Mouse (Mus musculus) left cerebral cortex, postnatal 36 days (tissue): ENCODE data around the gene Pde6c. TPM values are rescaled to one million over a fixed set of nuclear protein-coding genes. Genes with fewer than 3 reads are reported as not detected.
A peak's percentile ranks its signal among the peaks of the same experiment; 100 is the strongest.

Experiments used
- DNase-seq, 2 experiments: peaks; one replicate each; pipeline ENCODE4 v3.0.0; 2021 to 2022; ENCODE audit warnings: low spot score in 2 of 2, mixed read lengths in 1 of 2
- intact Hi-C: fragments of 180-260 bp; cut with DNase I; formaldehyde crosslinking; loops from one replicate; pipeline ENCODE4 v1.15.1; 2025
- total RNA-seq, 2 experiments: library from RNA; stranded (reverse); gene quantifications; 2 replicates each; pipeline ENCODE4 v1.2.3; 2021

Pde6c gene
- total RNA-seq, 2 experiments from 2014 or later = 0.48 TPM; not detected in 1

- intact Hi-C loops = no loop called here
These were observed 1.4 kb downstream of the Pde6c start for GRCm38 (mm10) chr19:38133986-38134385.

GRCm38 (mm10) chr19:38134806-38135205, 2.2 kb downstream of the Pde6c start:
- DNase-seq = no peak
- intact Hi-C loops = no loop called here

More at GRCm38 (mm10) chr19:38133986-38134385, 1.4 kb downstream of the Pde6c start:
- no peak for DNase-seq

DNA sequence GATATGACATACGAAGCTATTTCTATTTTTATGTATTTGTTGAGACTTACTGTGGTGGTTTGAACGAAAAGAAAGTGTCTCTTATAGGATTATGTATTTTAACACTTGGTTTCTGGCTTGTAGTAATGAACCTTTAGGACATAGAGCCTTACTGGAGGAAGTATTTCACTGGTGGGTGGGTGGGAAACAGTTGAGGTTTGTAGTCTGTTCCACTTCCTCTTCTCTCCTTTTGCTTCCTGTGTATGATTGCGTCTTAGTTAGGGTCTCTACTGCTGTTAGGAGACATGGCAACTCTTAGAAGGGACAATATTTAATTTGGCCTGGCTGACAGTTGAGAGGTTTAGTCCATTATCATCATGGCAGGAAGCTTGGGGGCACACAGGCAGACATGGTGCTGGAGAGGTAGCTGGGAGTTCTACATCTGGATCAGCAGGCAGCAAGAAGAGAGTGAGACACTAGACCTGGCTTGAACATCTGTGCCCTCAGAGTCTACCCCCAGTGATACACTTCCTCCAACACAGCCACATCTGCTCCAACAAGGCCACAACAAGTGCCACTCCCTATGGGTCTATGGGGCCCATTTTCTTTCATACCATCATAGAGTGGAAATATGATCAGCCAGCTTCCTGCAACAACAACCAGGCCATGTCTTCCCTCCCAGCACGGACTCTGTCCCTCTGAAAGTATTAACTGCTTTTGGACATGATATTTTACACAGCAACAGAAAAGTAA, 11.1 kb downstream of the Pde6c start:
- intact Hi-C loops = no loop called here

GRCm38 (mm10) chr19:38156243-38156642, 23.7 kb downstream of the Pde6c start:
- no peak for DNase-seq
- intact Hi-C loops = no loop called here

More for the DNA sequence above, 11.1 kb downstream of the Pde6c start:
- DNase-seq = no peak

DNA sequence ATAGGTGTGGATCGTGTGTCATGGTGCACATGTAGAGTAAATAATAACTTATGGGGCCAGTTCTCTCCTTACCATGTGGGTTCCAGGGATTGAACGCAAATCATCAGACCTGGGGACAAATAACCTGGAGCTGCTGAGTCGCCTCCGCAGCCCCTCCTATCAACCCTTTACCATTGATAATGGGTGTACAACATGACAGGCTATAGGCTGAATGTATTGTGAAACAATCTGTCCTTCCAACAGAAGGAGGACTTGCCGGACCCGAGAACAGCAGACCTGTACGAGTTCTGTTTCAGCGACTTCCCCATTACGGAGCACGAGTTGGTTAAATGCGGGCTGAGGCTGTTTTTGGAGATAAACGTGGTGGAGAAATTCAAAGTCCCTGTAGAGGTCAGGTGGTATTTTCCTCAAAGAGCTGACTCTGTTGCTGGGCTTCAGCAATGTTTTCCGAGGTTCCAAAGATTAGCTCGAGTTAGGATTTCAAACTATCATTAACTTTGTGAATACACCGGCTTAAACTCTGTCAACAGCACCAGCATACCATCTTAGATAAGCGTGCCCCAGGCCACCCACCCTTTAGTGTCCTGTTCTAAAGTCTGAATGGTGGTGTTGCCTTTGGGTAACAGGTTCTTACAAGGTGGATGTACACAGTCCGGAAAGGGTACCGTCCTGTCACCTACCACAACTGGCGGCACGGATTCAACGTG, 29.2 kb downstream of the Pde6c start:
- intact Hi-C loops = no loop called here
- DNase-seq = no peak

DNA sequence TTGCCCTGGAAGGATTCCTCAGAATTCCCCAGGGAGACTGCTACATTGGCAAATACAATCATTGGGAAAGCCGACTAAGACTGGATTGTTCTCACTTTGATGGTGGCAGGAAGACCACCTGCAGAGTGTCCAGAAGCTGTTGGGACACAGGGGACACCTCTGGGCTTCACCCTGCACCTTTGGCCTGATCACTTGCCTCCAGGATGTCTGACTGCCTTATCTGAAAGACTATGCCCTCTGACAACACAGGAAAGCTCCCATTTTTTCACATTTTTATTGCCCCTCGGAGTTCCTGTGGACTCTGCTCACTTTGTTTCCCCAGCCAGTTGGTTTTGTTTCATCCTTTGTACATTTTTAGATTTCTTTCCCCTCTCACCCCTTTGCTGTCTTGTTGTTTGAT, 32.1 kb downstream of the Pde6c start:
- intact Hi-C loops = no loop called here
- no peak for DNase-seq

DNA sequence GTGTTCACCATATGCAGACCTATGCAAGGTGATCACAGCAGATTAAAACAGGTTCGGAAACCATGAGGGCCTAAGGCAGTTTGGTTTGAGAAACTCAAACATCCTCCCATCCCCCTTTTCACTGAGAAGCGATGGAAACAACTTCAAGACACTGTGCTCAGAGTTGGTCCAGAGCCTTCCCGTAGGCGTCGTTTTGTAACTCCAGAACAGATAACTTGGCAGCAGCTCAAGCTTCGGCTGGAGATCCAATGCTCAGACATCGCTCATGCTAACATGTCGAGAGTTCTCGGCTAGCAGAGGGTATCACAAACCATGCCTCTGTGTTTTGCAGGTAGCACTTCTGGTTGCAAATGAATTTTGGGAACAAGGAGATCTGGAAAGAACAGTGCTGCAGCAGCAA, 47.1 kb downstream of the Pde6c start:
- no peak for DNase-seq
- intact Hi-C loops = no loop called here

GRCm38 (mm10) chr19:38186631-38187344, 54.2 kb downstream of the Pde6c start:
- DNase-seq = no peak
- intact Hi-C loops = no loop called here

DNA sequence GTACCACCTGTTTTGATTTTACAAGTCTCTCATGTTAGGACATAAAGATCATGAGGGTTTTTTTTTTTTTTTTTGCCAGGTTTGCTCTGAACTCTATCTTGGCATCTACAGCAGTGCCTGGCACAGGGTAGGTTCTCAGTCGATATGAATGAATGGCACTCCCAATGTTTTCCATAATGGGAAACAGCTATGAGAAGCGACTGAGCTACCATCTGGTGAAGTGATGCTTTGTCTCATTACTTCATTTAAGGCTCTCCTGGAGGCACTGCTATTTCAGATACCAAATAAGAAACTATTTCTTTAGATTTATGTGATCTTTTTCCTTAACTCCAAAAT, 54.7 kb downstream of the Pde6c start:
- intact Hi-C loops = no loop called here
- DNase-seq = no peak

- no peak for DNase-seq
- intact Hi-C loops = no loop called here
These were observed 58.0 kb downstream of the Pde6c start for GRCm38 (mm10) chr19:38190606-38191005.

- DNase-seq = no peak
- intact Hi-C loops = no loop called here
These were observed 58.9 kb downstream of the Pde6c start for GRCm38 (mm10) chr19:38191446-38191845.

- intact Hi-C loops = loop anchor here (5.0 kb wide), 2 partner anchors 108 to 238 kb away; no protein-coding TSS in a partner anchor
These were observed 62.7 kb downstream of the Pde6c start for GRCm38 (mm10) chr19:38195245-38195644.

GRCm38 (mm10) chr19:38198731-38199130, 66.2 kb downstream of the Pde6c start:
- intact Hi-C loops = loop anchor here (5.0 kb wide), 2 partner anchors 111 to 241 kb away; no protein-coding TSS in a partner anchor
- DNase-seq = no peak

More at GRCm38 (mm10) chr19:38195245-38195644, 62.7 kb downstream of the Pde6c start:
- no peak for DNase-seq

DNA sequence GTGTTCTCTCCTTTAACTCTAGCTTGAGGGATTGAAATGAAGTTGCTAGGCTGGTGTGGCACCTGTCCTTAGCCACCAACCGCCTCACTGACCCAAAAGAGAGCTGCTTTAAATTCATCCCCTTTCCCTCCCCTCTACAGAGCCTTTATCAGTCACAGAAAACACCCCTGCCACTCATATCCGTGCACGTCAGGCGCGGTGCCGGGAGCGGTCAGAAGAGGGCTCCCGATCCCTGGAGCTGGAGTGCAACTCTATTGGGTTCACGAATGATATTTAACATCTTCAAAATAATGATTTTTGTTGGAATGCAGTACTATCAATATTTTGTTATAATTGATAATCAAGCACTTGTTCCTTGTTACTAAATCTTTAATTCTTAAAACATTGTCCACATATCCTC, 74.1 kb downstream of the Pde6c start:
- intact Hi-C loops = loop anchor here (5.0 kb wide), 1 partner anchor 146 kb away; no protein-coding TSS in a partner anchor
- DNase-seq = no peak

DNA sequence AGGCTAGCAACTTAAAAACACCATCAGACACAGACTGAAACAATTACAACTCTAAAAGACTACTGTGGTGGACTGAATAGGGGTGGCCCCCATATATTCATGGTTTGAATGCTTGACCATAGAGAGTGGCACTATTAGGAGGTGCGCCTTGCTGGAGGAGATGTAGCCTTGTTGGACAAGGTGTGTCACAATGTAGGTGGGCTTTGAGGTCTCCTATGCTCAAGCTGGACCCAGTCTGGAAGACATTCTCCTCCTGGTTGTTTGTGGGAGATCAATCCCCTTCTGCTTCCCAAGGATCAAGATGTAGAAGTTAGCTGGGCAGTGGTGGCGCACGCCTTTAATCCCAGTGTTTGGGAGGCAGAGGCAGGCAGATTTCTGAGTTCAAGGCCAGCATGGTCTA, 85.1 kb downstream of the Pde6c start:
- intact Hi-C loops = no loop called here
- DNase-seq = no peak

DNA sequence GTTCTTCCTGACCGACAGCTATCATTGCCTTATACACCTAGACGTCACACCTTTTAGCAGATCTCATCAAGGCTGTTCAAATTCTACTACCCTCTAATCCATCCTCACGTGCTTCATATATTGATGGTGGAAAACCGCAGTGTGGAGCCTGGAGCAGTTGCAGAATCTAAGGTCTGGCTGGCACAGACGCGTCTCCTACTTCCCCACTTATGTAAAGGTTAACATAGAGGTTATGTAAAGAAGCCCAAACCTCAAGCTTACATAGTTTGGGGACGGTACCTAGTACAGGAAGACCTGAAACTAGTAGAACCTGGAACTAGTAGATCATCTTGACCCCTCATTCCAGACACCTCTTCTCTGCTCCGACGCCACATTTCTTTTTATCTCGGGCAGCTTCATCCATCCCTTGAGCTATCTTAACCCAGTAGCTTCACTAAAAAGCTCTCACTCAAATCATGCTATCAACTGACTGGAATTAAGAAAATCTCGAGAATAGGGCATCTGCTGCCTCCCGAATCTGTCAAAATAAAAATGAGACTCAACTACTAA, 90.8 kb downstream of the Pde6c start:
- DNase-seq = peak in 1 of 2 experiments; percentile 24
- intact Hi-C loops = loop anchor here (5.0 to 10.0 kb wide), 2 partner anchors 101 to 129 kb away; no protein-coding TSS in a partner anchor

- peak; percentile 96 to 97 for DNase-seq
- intact Hi-C loops = loop anchor here (1.0 to 10.0 kb wide), 4 partner anchors 14 to 128 kb away; partner anchors contain the start of gene Lgi1
These were observed 91.5 kb downstream of the Pde6c start, which contains the start of gene Fra10ac1 for GRCm38 (mm10) chr19:38223905-38224684. Gene Fra10ac1, minus strand, starts transcription at chr19:38224156.

- intact Hi-C loops = loop anchor here (1.0 to 10.0 kb wide), 4 partner anchors 14 to 128 kb away; partner anchors contain the start of gene Lgi1
- peak; percentile 29 to 52 for DNase-seq
These were observed 92.1 kb downstream of the Pde6c start for GRCm38 (mm10) chr19:38224685-38225060.

- DNase-seq = no peak
- intact Hi-C loops = loop anchor here (10.0 kb wide), 1 partner anchor 96 kb away; no protein-coding TSS in a partner anchor
These were observed 96.1 kb downstream of the Pde6c start for GRCm38 (mm10) chr19:38228699-38229098.
